Mouse (Mus musculus) erythroblast, embryonic 14.5 days (primary cell): ENCODE results near the gene Agrp.

Source experiments
- GATA1 ChIP-seq: IDR thresholded peaks from 2 replicates; pipeline ENCODE4 v1.6.1; 2012; ENCODE audit warnings: low read length, inconsistent platforms, mixed read lengths
- TAL1 ChIP-seq: IDR thresholded peaks from 3 replicates; pipeline ENCODE4 v1.6.1; 2012; ENCODE audit warnings: low read length, inconsistent platforms, mixed read lengths

DNA sequence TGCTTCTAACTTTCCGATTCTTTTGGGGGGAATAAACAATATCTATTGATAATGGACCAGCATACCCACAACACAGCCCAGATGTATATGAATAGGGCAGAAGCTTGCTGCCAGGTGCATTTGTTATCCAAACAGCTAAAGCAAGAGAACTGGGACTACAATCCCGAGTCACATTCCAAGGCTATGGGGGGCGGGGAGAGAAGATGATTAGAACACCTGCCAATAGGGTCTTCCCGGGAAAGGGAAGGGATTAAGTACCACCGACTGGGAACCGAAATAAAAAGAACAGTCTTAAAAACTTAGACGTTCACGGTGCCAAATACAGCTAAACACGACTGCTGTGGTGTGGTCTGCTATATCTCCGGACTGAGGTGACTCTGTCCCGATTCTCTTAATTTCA, 1.7 kb downstream of the Agrp start:
- TF ChIP-seq GATA1 = no peak
- no peak for TF ChIP-seq TAL1
